ENCODE assay signal across 9 mouse cellular contexts in the genomic region with DNA sequence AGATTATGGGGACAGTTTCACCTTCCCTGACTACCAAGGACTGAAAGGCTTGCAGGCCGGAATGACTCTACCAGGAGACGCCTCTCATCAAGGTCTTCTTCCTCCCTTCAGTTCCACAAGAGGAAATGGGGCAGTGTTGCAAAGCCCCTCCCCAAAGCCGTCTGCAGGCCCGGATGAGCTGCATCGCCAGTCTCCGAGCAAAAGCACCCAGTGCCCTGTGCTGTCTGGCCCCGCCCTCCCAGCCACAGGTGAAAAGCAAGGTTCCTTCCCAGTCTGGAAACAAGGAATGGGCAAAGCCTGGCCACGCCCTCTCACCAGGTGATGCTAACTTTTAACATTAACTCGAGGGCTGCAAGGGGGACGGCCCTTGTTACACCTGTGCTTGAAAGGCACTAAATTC. TPM values are rescaled to one million over a fixed set of nuclear protein-coding genes. Genes with fewer than 3 reads are reported as not detected.
DNase-seq lines count a peak whose midpoint lies in the region; ATAC-seq and TF ChIP-seq lines count a peak whose summit lies in the region.
"Had no signal": no experiment of that assay in that cellular context is flagged by ENCODE, and none has a peak within 500 bp of the region (broad histone marks: within the 10 kb centered on the region; RNA-seq: fewer than 3 reads in every experiment).

No protein-coding gene starts in this region.

- no peak overlapping the region for H3K4me3 ChIP-seq in intestine, embryonic 16.5 days (ENCODE audit: low read length)
- no peak overlapping the region for H3K4me3 ChIP-seq in liver, postnatal 0 days (ENCODE audit: low read depth, low read length)
- no peak overlapping the region for H3K4me3 ChIP-seq in left cerebral cortex, adult 2 months

- H3K9me3 ChIP-seq in intestine, embryonic 16.5 days (ENCODE audit: control insufficient read depth, low read length): no peaks in the 10 kb centered on the region
- H3K9me3 ChIP-seq in liver, postnatal 0 days (ENCODE audit: low read length): no peaks in the 10 kb centered on the region

- peak; percentile 35 to 46 for DNase-seq in lung, adult 18-20 months
- DNase-seq in lung, postnatal 14 days: no peak
- DNase-seq in liver, postnatal 0 days: peak; percentile 38
- DNase-seq in thymus, postnatal 25 days: peak; percentile 51
- DNase-seq in embryo, embryonic 10.5 days (ENCODE audit: low spot score): no peak
- no peak for DNase-seq in adipocyte (ENCODE audit: low spot score)
- no peak for DNase-seq in left cerebral cortex, adult 2 months (ENCODE audit: extremely low spot score in 1 of 2, low spot score in 2 of 2)
- DNase-seq: left cerebral cortex, postnatal 4 days had no signal

- intact Hi-C loops in left cerebral cortex, adult 2 months (cut with DNase I): no loop called here

- no peak for TF ChIP-seq CTCF in liver, postnatal 0 days (IDR thresholded peaks at IDR 0.05; ENCODE audit: low read depth)
- TF ChIP-seq CTCF in left cerebral cortex, adult 2 months (IDR thresholded peaks at IDR 0.05): no peak

- peaks cover 26% of the 10 kb centered on the region for H3K4me1 ChIP-seq in intestine, embryonic 16.5 days (ENCODE audit: control insufficient read depth, insufficient read depth, low read length)
- H3K4me1 ChIP-seq in liver, postnatal 0 days (ENCODE audit: insufficient read depth): peaks cover 28% of the 10 kb centered on the region

- peak overlapping the region; percentile 20; the same call in 1 of the 2 replicates for H3K4me2 ChIP-seq in intestine, embryonic 16.5 days (ENCODE audit: low read depth, low read length)
- peak overlapping the region; percentile 5; the same call in 1 of the 2 replicates for H3K4me2 ChIP-seq in liver, postnatal 0 days (ENCODE audit: low read depth, low read length)

- peak overlapping the region; percentile 25; the same call in 1 of the 2 replicates for H3K9ac ChIP-seq in intestine, embryonic 16.5 days (ENCODE audit: low read depth, low read length)
- H3K9ac ChIP-seq in liver, postnatal 0 days (replicated peaks): no peak overlapping the region

- TF ChIP-seq EP300 in liver, postnatal 0 days (IDR thresholded peaks at IDR 0.05; ENCODE audit: low read depth): no peak

- peak overlapping the region; percentile 92 for H3K27ac ChIP-seq in intestine, embryonic 16.5 days (ENCODE audit: low read length)
- H3K27ac ChIP-seq in liver, postnatal 0 days (ENCODE audit: low read depth): peak overlapping the region; percentile 36; the same call in 1 of the 2 replicates
- H3K27ac ChIP-seq in left cerebral cortex, adult 2 months: no peak overlapping the region

- H3K36me3 ChIP-seq in intestine, embryonic 16.5 days (ENCODE audit: control insufficient read depth, insufficient read depth, low read length): peaks cover 6% of the 10 kb centered on the region
- peaks cover 45% of the 10 kb centered on the region for H3K36me3 ChIP-seq in liver, postnatal 0 days (replicated peaks; ENCODE audit: insufficient read depth, low read length)

- ATAC-seq in intestine, embryonic 16.5 days: peak; percentile 81
- ATAC-seq in liver, postnatal 0 days: peak; percentile 35; the same call in 1 of the 2 replicates

- WGBS in intestine, embryonic 16.5 days: 42% methylated on average over 10 of the region's 10 CpGs
- WGBS in liver, postnatal 0 days (ENCODE audit: insufficient replicate concordance): 41% methylated on average over 10 of the region's 10 CpGs

- no peaks in the 10 kb centered on the region for H3K27me3 ChIP-seq in intestine, embryonic 16.5 days (replicated peaks; ENCODE audit: control insufficient read depth, insufficient read depth, low read length)
- no peaks in the 10 kb centered on the region for H3K27me3 ChIP-seq in liver, postnatal 0 days (ENCODE audit: insufficient read depth, low read length)

RNA-seq across cellular contexts. Expression of gene Slc39a11, which starts 16.8 kb away (rescaled TPM):
- 52.8 and 56.5 TPM in 2 replicates for polyA plus RNA-seq in intestine, embryonic 16.5 days (2015; fragmentation: Nextera tagmentation; extraction: Ambion mirVana)
- 10.2 and 10.9 TPM in 2 replicates for polyA plus RNA-seq in liver, postnatal 0 days (2015; fragmentation: Nextera tagmentation; extraction: Ambion mirVana)
- 10 to 100 TPM; 12.4 to 13.3 TPM for total RNA-seq in left cerebral cortex, adult 2 months (2021)

RNA-seq across cellular contexts. Expression of gene Fam104a, which starts 17.3 kb away (rescaled TPM):
- 40.5 and 41.7 TPM in 2 replicates for polyA plus RNA-seq in intestine, embryonic 16.5 days (2015; fragmentation: Nextera tagmentation; extraction: Ambion mirVana)
- polyA plus RNA-seq in liver, postnatal 0 days (2015; fragmentation: Nextera tagmentation; extraction: Ambion mirVana): 24.1 and 26.5 TPM in 2 replicates
- total RNA-seq in left cerebral cortex, adult 2 months (2021): 10 to 100 TPM; 31.2 to 31.4 TPM

RNA-seq across cellular contexts. Expression of gene D11Wsu47e, which starts 17.6 kb away (rescaled TPM):
- 13.8 and 14.5 TPM in 2 replicates for polyA plus RNA-seq in intestine, embryonic 16.5 days (2015; fragmentation: Nextera tagmentation; extraction: Ambion mirVana)
- polyA plus RNA-seq in liver, postnatal 0 days (2015; fragmentation: Nextera tagmentation; extraction: Ambion mirVana): 4.3 and 4.6 TPM in 2 replicates
- 10 to 100 TPM; 13.2 to 14.5 TPM for total RNA-seq in left cerebral cortex, adult 2 months (2021)

RNA-seq across cellular contexts. Expression of gene Cog1, which starts 17.7 kb away (rescaled TPM):
- polyA plus RNA-seq in intestine, embryonic 16.5 days (2015; fragmentation: Nextera tagmentation; extraction: Ambion mirVana): 24.9 and 25.0 TPM in 2 replicates
- polyA plus RNA-seq in liver, postnatal 0 days (2015; fragmentation: Nextera tagmentation; extraction: Ambion mirVana): 6.5 and 7.1 TPM in 2 replicates
- total RNA-seq in left cerebral cortex, adult 2 months (2021): 10 to 100 TPM; 50.3 to 52.3 TPM

RNA-seq across cellular contexts. Expression of gene Cpsf4l, which starts 43.2 kb away (rescaled TPM):
- 0.12 and 0.33 TPM in 2 replicates for polyA plus RNA-seq in intestine, embryonic 16.5 days (2015; fragmentation: Nextera tagmentation; extraction: Ambion mirVana)
- 0.38 and 0.46 TPM in 2 replicates for polyA plus RNA-seq in liver, postnatal 0 days (2015; fragmentation: Nextera tagmentation; extraction: Ambion mirVana)
- not detected for total RNA-seq in left cerebral cortex, adult 2 months (2021)
- total RNA-seq: left cerebral cortex, postnatal 4 days had no signal

Comparison
In these comparisons a context has a peak if more than half of its experiments do, and no peak if none do; other contexts are left out.
1. DNase-seq: peak in lung, adult 18-20 months (2 of 2), liver, postnatal 0 days (single experiment) and thymus, postnatal 25 days (single experiment); none in lung, postnatal 14 days (single experiment), embryo, embryonic 10.5 days (single experiment), adipocyte (single experiment) and left cerebral cortex, adult 2 months (0 of 2).